Mouse (Mus musculus) CH12.LX (cell line): Measurements from ENCODE around the gene Cbx1.

Experiments
- CTCF ChIP-seq, 2 experiments: IDR thresholded peaks in 1 of 2; conservative IDR thresholded peaks in 1 of 2; 2 replicates each; pipeline ENCODE4 v1.5.1; 2011 to 2012; ENCODE audit warnings: low read depth in 2 of 2, low read length in 2 of 2, improper control_type of control experiment in 1 of 2, inconsistent platforms in 1 of 2, mild to moderate bottlenecking in 1 of 2, moderate library complexity in 1 of 2
- ZC3H11A ChIP-seq: IDR thresholded peaks from 2 replicates; pipeline ENCODE4 v1.6.1; 2012; ENCODE audit warnings: low read depth, mild to moderate bottlenecking, inconsistent platforms, low read length, improper control_type of control experiment

DNA sequence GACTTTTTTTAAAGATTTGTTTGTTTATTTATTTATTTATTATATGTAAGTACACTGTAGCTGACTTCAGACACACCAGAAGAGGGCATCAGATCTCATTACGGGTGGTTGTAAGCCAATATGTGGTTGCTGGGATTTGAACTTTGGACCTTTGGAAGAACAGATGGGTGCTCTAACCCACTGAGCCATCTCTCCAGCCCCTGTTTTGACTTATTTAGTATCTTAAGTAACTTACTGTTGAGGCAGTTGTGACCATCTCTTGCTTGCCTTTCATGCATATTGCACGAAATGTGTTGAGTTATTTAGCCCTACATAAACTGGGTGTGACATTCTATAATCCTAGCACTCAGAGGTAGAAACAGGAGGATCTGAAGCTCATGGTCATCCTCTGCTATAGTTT is 10.6 kb downstream of the Cbx1 start:
- no peak for TF ChIP-seq ZC3H11A
- no peak for TF ChIP-seq CTCF (conservative IDR thresholded peaks at IDR 0.05 in 1 of 2, IDR thresholded peaks at IDR 0.05 in 1 of 2; ENCODE audit: low read depth in 2 of 2, low read length in 2 of 2)
